Mouse (Mus musculus): ENCODE data around the gene Schip1.
A peak's percentile ranks its signal among the peaks of the same experiment; 100 is the strongest.

Schip1 gene

GRCm38 (mm10) chr3:68582103-68582740 lies 517.6 kb downstream of the Schip1 start:
- ATAC-seq (ENCODE audit: low TSS enrichment), result no peak

- ATAC-seq (ENCODE audit: low TSS enrichment), result no peak
Observed at GRCm38 (mm10) chr3:68583031-68583693, 518.6 kb downstream of the Schip1 start.

DNA sequence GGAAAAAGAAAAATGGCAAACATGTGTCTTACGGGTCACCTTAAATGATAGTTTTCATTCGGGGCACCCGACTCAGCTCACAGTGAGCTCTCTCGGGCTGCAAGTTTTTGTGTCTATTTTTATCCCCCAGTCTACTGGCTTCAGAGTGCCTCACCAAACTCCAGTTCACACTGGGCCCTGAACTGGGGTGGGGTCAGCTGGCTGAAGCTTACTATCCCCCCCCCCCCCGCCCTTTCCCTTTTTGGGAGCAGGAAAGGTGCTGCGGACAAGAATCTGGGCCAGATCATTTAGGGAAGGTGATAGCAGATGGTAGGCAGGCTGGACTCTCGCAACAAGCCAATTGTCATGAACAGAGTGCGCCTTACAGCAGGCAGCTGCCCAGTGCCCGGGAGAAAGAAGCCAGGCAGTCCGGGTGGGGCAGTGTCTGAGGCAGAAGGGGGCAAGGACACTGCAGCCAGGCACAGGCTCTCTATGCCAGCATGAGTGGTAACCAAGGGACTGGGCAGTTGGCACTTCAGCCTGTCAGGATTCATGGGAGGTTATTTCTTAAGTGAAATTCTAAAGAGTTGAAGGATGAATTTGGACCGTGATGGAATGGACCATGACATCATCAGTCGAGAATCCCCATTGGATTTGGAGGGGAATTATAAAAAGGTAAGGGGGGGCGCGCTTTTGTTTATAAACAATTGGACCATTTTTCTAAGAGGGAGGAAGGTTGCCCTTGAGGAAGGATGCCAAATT lies 519.3 kb downstream of the Schip1 start:
- peak; percentile 22 for ATAC-seq (ENCODE audit: low TSS enrichment)

DNA sequence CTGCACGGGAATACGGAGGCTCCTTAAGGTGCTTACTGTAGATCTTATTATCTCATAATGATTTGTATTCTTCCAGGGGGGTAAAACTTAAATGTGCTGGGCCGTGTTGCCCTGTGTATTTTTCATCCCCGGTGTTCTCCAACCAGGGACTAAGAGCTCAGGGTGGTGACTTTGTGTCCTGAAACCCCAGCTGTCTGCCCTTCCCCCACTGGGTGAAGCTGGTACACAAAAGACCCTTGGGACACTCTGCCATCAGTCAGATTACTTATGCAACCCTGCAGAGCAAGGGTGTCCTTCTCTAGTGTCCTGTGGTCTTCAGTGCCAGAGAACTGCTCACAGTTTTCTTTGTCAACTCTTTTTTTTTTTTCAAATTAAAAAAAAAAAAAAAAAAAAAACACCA lies 520.6 kb downstream of the Schip1 start:
- ATAC-seq (ENCODE audit: low TSS enrichment), result no peak

- ATAC-seq (ENCODE audit: low TSS enrichment), result no peak
Observed at GRCm38 (mm10) chr3:68586646-68587064, 522.1 kb downstream of the Schip1 start.

- no peak for ATAC-seq (ENCODE audit: low TSS enrichment)
Observed at GRCm38 (mm10) chr3:68587567-68588245, 523.1 kb downstream of the Schip1 start.

- peak; percentile 42 for ATAC-seq (ENCODE audit: low TSS enrichment)
Observed at GRCm38 (mm10) chr3:68589220-68589840, 524.7 kb downstream of the Schip1 start.

GRCm38 (mm10) chr3:68590436-68590835 lies 525.8 kb downstream of the Schip1 start:
- no peak for ATAC-seq (ENCODE audit: low TSS enrichment)

DNA sequence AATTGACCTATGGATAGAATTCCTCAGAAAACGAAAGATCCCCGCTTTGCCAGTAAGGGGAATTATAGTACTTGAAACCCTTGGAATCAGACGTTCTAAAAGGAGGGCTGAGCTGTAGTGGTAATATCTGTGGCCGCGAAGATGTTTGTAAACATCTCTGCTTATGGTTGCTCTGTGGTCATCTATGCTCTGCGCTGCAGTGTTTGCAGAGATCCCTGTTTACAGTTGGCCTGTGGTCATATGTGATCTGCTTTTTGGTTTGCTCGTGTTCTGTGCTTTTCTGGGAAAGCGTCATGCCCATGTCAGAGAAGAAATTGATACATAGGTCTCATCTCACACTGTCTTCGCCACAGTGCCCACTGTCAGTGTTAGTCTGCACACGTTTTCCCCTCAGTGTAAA lies 528.0 kb downstream of the Schip1 start:
- no peak for ATAC-seq (ENCODE audit: low TSS enrichment)

- ATAC-seq (ENCODE audit: low TSS enrichment), result peak; percentile 66
Observed at GRCm38 (mm10) chr3:68593073-68593867, 528.7 kb downstream of the Schip1 start.

DNA sequence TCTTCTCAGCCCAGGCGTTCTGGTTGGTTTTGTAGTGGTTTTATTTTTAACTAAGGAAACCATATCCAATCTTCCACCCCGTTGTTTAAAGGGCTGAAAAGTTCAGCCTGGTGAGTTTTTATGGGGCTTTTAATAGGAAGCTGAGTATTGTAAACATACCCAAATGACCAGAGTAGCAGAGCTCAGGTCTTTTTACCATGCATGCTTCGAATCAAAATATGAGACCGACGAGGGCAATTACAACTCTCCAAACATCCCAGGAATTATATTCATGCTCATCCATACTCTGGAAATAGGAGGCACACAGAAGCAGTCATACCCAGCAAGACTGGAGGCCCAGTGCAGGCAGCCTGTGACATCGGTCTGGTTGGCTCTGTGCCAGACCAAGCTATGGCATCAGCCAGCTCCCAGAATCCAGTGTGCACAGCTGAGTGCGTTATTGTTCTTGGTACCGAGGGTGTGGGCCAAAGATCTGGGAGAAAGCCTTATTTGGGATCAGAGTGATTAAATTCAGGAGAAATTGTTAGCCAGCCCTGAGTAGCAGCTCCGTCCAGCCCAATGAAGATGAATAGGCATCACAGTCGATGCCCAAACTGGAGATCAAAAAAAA lies 530.8 kb downstream of the Schip1 start:
- peak; percentile 2; the same call in 1 of the 2 replicates for ATAC-seq (ENCODE audit: low TSS enrichment)

GRCm38 (mm10) chr3:68596938-68597337 lies 532.3 kb downstream of the Schip1 start:
- ATAC-seq (ENCODE audit: low TSS enrichment), result no peak

DNA sequence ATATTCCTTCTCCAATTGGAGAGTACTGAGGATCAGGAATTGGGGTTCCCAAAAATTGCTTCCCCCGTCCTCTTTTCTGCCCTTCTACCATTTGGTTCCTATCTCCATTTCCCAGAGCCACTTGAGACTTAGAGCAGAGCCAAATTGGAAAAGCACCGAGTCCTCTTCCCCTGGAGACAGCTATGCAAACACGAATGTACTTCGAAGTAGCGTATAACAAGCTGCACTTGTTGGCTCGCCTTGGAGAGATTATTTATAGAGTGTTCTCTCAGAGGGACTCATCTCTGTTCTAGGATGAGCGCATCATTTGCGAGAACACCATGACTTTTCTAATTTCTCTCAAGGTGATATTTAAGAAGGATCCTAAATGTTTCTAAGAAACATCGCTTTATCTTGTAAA lies 538.3 kb downstream of the Schip1 start:
- peak; percentile 71 for ATAC-seq (ENCODE audit: low TSS enrichment)

DNA sequence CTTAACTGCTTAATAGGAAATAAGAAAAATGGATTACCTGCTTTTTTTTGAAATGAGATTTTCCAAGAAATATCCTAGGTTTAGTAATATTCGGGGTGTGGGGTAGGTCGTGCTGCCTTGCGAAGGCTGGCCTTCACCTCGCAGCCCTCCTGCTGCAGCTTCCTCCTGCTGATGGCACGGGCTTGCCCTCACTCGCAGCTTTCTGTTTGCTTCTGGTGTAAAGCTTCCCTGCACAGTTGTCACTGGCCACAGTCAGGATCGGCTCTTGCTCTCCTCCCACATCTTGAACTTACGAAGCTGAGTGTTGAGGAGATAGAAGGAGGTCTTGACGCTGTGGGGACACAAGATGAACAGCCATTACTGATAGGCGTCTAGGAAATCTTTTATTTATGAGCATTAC lies 539.9 kb downstream of the Schip1 start:
- no peak for ATAC-seq (ENCODE audit: low TSS enrichment)

- ATAC-seq (ENCODE audit: low TSS enrichment), result no peak
Observed at GRCm38 (mm10) chr3:68604962-68605361, 540.4 kb downstream of the Schip1 start.

DNA sequence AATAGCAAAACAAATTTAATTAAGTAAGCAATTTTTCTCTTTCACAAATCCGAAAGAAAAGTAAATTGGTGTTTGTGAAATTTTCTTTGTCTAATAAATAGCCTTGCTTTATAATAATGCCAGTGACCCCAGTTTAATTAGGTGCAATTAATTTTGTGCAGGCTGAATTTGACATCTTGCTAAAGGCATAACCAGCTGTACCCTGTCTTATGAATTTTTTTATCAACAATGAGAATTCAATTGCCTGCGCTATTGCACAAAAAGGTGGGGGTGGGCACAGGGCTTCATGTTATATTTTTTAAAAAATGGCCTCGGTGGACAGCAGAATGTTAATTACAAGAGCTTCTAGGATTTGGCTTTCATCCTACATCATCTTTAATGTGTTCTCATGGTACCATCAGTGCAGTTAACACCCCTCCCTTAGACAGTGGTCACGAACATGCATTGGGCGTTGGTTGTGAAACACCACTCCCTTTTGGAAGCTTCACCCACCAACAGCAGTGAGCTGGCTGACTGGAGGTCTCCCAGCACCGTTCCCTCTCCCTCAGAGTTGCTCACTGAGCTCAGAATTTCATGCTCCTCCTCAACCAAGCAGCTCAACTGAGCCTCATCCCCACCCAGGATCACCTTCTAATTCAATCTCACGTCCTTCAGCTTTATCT lies 541.5 kb downstream of the Schip1 start:
- ATAC-seq (ENCODE audit: low TSS enrichment), result peak; percentile 5; the same call in 1 of the 2 replicates

DNA sequence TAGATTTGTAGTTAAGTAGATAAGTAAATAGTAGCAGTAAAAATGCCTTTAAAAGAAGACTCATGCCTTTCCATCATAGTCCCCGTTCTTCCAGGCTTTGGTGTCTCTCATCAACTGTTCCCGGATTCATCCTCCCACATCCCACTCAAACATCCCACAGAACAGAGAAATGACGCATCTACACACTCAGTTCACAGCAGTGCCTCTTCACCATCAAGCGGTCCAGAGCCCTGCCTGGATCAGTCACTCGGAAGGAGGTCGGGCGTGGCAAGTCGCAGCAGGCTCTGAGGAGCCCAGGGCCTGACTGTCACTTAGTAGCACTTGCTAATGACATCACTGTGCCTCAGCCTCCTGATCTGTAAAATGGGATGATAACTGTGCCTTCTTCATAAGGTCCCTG lies 542.1 kb downstream of the Schip1 start:
- peak; percentile 35 for ATAC-seq (ENCODE audit: low TSS enrichment)

DNA sequence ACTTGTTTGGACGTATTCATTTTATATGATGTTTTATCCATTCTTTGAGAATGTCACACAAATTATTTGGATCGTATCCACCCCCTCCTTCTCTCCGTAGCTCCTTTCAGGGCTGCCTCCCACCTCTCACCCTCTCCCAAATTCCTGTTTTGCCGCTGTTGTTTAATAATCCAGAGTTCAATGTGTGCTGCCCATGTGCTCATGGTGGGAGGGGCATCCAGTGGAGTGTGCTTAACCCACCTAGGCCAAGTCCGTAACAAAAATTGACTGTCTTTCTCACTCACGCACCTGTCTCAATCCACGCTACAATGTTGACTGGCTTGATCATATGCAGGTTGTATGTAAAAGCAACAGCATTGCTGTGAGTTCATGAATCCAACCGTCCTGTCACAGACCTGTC lies 542.7 kb downstream of the Schip1 start:
- ATAC-seq (ENCODE audit: low TSS enrichment), result no peak

DNA sequence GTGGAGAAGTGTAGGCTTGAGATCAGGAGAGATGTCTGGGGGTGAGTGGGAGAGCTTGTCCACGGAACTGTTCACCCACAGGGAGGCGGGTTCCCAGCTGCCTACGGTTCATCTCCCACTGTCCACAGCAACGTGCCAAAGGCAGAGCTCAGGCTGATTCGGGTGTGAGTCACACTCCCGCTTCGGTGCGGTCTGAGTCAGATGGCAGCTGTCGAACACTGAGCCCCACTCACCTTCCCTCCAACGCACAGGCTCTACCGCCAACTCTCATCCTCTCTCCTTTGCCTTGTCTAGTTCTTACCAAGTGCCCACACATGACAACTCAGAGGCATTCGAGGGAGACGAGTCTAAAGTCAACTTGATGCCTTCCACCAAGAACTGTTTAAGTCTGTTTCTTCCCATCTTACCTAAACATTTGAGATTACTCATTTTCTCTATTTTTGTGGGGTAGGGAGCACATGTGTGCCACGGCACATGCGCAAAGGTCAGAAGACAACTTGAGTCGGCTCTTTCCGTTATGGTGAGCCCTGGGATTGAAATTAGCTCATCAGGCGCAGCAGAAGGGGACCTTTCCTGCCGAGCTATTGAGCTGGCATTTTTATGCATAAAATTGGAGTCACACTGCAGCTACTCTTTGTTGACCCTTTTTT lies 544.4 kb downstream of the Schip1 start:
- peak; percentile 64 for ATAC-seq (ENCODE audit: low TSS enrichment)

All from frontal cortex, adult (tissue).